Mouse (Mus musculus) CH12.LX (cell line): ENCODE measurements at regions not wholly inside any gene's neighbourhood (a gene's known extent, or its start where the extent isn't known, plus 50 kb on each side); places are given as distances from the start of the nearest gene placed in this dataset.

Experiments
- DNase-seq: peaks from one replicate; pipeline ENCODE4 v3.0.0-alpha.2; 2013; ENCODE audit errors: extremely low read depth
- H3K27ac ChIP-seq: 2 replicates; pipeline ENCODE4 v1.5.1; 2012; ENCODE audit warnings: low read depth, mild to moderate bottlenecking, control low read depth, moderate library complexity; ENCODE audit not compliant: insufficient read depth
- H3K27me3 ChIP-seq: replicated peaks from 2 replicates; pipeline ENCODE3; 2012; ENCODE audit warnings: inconsistent platforms
- H3K36me3 ChIP-seq, 2 experiments: replicated peaks in 1 of 2; 2 replicates each; pipeline versions ENCODE3 to v1.6.1; 2012; ENCODE audit warnings: inconsistent platforms in 1 of 2, low read length in 1 of 2, mild to moderate bottlenecking in 1 of 2, mixed read lengths in 1 of 2, moderate library complexity in 1 of 2; ENCODE audit not compliant: control insufficient read depth in 1 of 2, insufficient read depth in 1 of 2
- H3K4me1 ChIP-seq, 2 experiments: 2 replicates each; pipeline ENCODE4 v1.6.1; 2012; ENCODE audit warnings: inconsistent platforms in 1 of 2, moderate library complexity in 1 of 2; ENCODE audit not compliant: insufficient read depth in 2 of 2, control insufficient read depth in 1 of 2
- H3K4me2 ChIP-seq: 2 replicates; pipeline ENCODE4 v1.6.1; 2012; ENCODE audit warnings: low read depth, mild to moderate bottlenecking, control low read depth; ENCODE audit not compliant: poor library complexity, insufficient read depth, severe bottlenecking
- H3K4me3 ChIP-seq, 3 experiments: fragments of 150-350 bp in 1 of 3; sonication (generic) in 1 of 3; replicated peaks in 1 of 3; 2 replicates each; pipeline versions ENCODE3 to v1.5.1; 2011 to 2012; ENCODE audit warnings: low read depth in 2 of 3, low read length in 2 of 3, mild to moderate bottlenecking in 2 of 3, moderate library complexity in 2 of 3, control low read depth in 1 of 3, improper control_type of control experiment in 1 of 3, inconsistent platforms in 1 of 3, mixed read lengths in 1 of 3; ENCODE audit not compliant: poor library complexity in 1 of 3
- H3K79me2 ChIP-seq: replicated peaks from 2 replicates; pipeline ENCODE4 v1.6.1; 2012; ENCODE audit warnings: mild to moderate bottlenecking, moderate library complexity; ENCODE audit not compliant: control insufficient read depth, poor library complexity, insufficient read depth, severe bottlenecking; ENCODE audit errors: extremely low read depth
- H3K9ac ChIP-seq: 2 replicates; pipeline ENCODE4 v1.6.1; 2012; ENCODE audit warnings: low read depth, mild to moderate bottlenecking, control low read depth, moderate library complexity; ENCODE audit not compliant: insufficient read depth
- H3K9me3 ChIP-seq: replicated peaks from 2 replicates; pipeline ENCODE3; 2012; ENCODE audit warnings: low read length, inconsistent platforms, mixed read lengths
- BHLHE40 ChIP-seq: IDR thresholded peaks from 2 replicates; pipeline ENCODE4 v1.6.1; 2011; ENCODE audit warnings: mild to moderate bottlenecking, low read depth, low read length, improper control_type of control experiment
- CHD2 ChIP-seq: IDR thresholded peaks from 2 replicates; pipeline ENCODE4 v1.6.1; 2011; ENCODE audit warnings: low read length, improper control_type of control experiment
- ETS1 ChIP-seq: conservative IDR thresholded peaks from 2 replicates; pipeline ENCODE4 v1.6.1; 2012; ENCODE audit warnings: low read depth, mild to moderate bottlenecking, inconsistent platforms, low read length, improper control_type of control experiment, moderate library complexity
- GABPA ChIP-seq: IDR thresholded peaks from 2 replicates; pipeline ENCODE4 v1.6.1; 2012; ENCODE audit warnings: low read depth, low read length, improper control_type of control experiment, inconsistent platforms; ENCODE audit not compliant: insufficient replicate concordance
- HCFC1 ChIP-seq: IDR thresholded peaks from 2 replicates; pipeline ENCODE4 v1.6.1; 2012; ENCODE audit warnings: low read depth, mild to moderate bottlenecking, inconsistent platforms, low read length, improper control_type of control experiment
- JUN ChIP-seq: IDR thresholded peaks from 2 replicates; pipeline ENCODE4 v1.6.1; 2011; ENCODE audit warnings: low read depth, mild to moderate bottlenecking, low read length, improper control_type of control experiment, moderate library complexity; ENCODE audit not compliant: insufficient read depth
- MAX ChIP-seq: IDR thresholded peaks from 2 replicates; pipeline ENCODE4 v1.6.1; 2011; ENCODE audit warnings: low read length, improper control_type of control experiment
- MEF2A ChIP-seq: IDR thresholded peaks from 2 replicates; pipeline ENCODE4 v1.6.1; 2014; ENCODE audit warnings: low read depth, mild to moderate bottlenecking, inconsistent platforms, low read length, improper control_type of control experiment, borderline replicate concordance
- RAD21 ChIP-seq: IDR thresholded peaks from 2 replicates; pipeline ENCODE4 v1.6.1; 2011; ENCODE audit warnings: low read depth, mild to moderate bottlenecking, low read length, improper control_type of control experiment, moderate library complexity
- TBP ChIP-seq: conservative IDR thresholded peaks from 2 replicates; pipeline ENCODE4 v1.6.1; 2011; ENCODE audit warnings: low read depth, low read length, improper control_type of control experiment
- UBTF ChIP-seq: IDR thresholded peaks from 2 replicates; pipeline ENCODE4 v1.6.1; 2012; ENCODE audit warnings: low read depth, mild to moderate bottlenecking, inconsistent platforms, low read length, improper control_type of control experiment, moderate library complexity
- USF1 ChIP-seq: IDR thresholded peaks from 2 replicates; pipeline ENCODE4 v1.6.1; 2014; ENCODE audit warnings: low read depth, mild to moderate bottlenecking, inconsistent platforms, low read length, improper control_type of control experiment
- USF2 ChIP-seq: conservative IDR thresholded peaks from 2 replicates; pipeline ENCODE4 v1.6.1; 2011; ENCODE audit warnings: low read depth, low read length, improper control_type of control experiment
- ZKSCAN1 ChIP-seq: IDR thresholded peaks from 2 replicates; pipeline ENCODE4 v1.6.1; 2012; ENCODE audit warnings: low read depth, inconsistent platforms, low read length, improper control_type of control experiment, borderline replicate concordance
- ZMIZ1 ChIP-seq: IDR thresholded peaks from 2 replicates; pipeline ENCODE4 v1.6.1; 2012; ENCODE audit warnings: low read depth, mild to moderate bottlenecking, inconsistent platforms, low read length, improper control_type of control experiment
- dilution Hi-C: fragments of 300-500 bp; cut with MboI; formaldehyde crosslinking; loops from 2 replicates; pipeline ENCODE4 v1.14.3; 2020; ENCODE audit warnings: low sequenced_read_pairs; ENCODE audit not compliant: extremely low pct_unique_long_range_greater_than_20kb, extremely low pct_ligation_motif_present
- in situ Hi-C: fragments of 300-500 bp; cut with MboI; formaldehyde crosslinking; loops from 3 replicates; pipeline ENCODE4 v1.14.3; 2019; ENCODE audit warnings: low sequenced_read_pairs, low pct_ligation_motif_present, low pct_unique_long_range_greater_than_20kb, mixed read lengths

GRCm38 (mm10) chr4:148365804-148366203 lies 78.0 kb upstream of the Disp3 start:
- DNase-seq = no peak
- dilution Hi-C loops = no loop called here
- TF ChIP-seq USF1 (peak; percentile 31; the same call in 1 of the 2 replicates), TBP (no peak), HCFC1 (peak; percentile 59)
- TF ChIP-seq, all 38 proteins: peak for 2
- no peaks in the 10 kb centered on the region for H3K79me2 ChIP-seq
- no peak overlapping the region for H3K27ac ChIP-seq
- H3K4me3 ChIP-seq = no peak overlapping the region
- peaks cover 0 to 5% of the 10 kb centered on the region in 2 experiments; a peak in 1 of 4 replicates for H3K4me1 ChIP-seq
- no peaks in the 10 kb centered on the region for H3K36me3 ChIP-seq
- in situ Hi-C loops = no loop called here
- H3K4me2 ChIP-seq = no peak overlapping the region
- peaks cover 55% of the 10 kb centered on the region for H3K27me3 ChIP-seq
- H3K9ac ChIP-seq = no peak overlapping the region
- H3K9me3 ChIP-seq = peaks cover 9% of the 10 kb centered on the region

GRCm38 (mm10) chr4:148363366-148364121 lies 75.8 kb upstream of the Disp3 start:
- Histone ChIP-seq H3K9me3 (peaks cover 2% of the 10 kb centered on the region), H3K9ac (no peak overlapping the region), H3K4me1 (peaks cover 0 to 5% of the 10 kb centered on the region in 2 experiments; a peak in 1 of 4 replicates), H3K36me3 (no peaks in the 10 kb centered on the region), H3K27me3 (peaks cover 66% of the 10 kb centered on the region), H3K4me3 (no peak overlapping the region), H3K79me2 (no peaks in the 10 kb centered on the region), H3K27ac (no peak overlapping the region), H3K4me2 (no peak overlapping the region)
- dilution Hi-C loops (no loop called here), in situ Hi-C loops (no loop called here)
- no peak for TF ChIP-seq ZKSCAN1
- no peak for TF ChIP-seq USF2
- TF ChIP-seq MAX = no peak
- TF ChIP-seq BHLHE40 = no peak
- no peak for TF ChIP-seq ZMIZ1
- TF ChIP-seq HCFC1 = no peak
- TF ChIP-seq ETS1 = no peak
- no peak for TF ChIP-seq TBP
- TF ChIP-seq JUN = no peak
- no peak for DNase-seq

GRCm38 (mm10) chr4:148360931-148361330 lies 73.2 kb upstream of the Disp3 start:
- H3K36me3 ChIP-seq = no peaks in the 10 kb centered on the region
- no peaks in the 10 kb centered on the region for H3K79me2 ChIP-seq
- no peak overlapping the region for H3K4me3 ChIP-seq
- no peak for DNase-seq
- in situ Hi-C loops = no loop called here
- peaks cover 2% of the 10 kb centered on the region for H3K9me3 ChIP-seq
- dilution Hi-C loops = no loop called here
- no peak overlapping the region for H3K4me2 ChIP-seq
- H3K4me1 ChIP-seq = no peaks in the 10 kb centered on the region
- no peak overlapping the region for H3K27ac ChIP-seq
- H3K9ac ChIP-seq = no peak overlapping the region
- no peak for TF ChIP-seq MEF2A
- no peak for TF ChIP-seq GABPA
- TF ChIP-seq RAD21 = no peak
- TF ChIP-seq UBTF = no peak
- no peak for TF ChIP-seq CHD2
- TF ChIP-seq HCFC1 = no peak
- peaks cover 70% of the 10 kb centered on the region for H3K27me3 ChIP-seq
